Mouse (Mus musculus): ENCODE results near the gene Bbs2. TPM values are rescaled to one million over a fixed set of nuclear protein-coding genes. Genes with fewer than 3 reads are reported as not detected.

Bbs2 gene
- 21.2 TPM for polyA plus RNA-seq (2014; fragmentation: Illumina TruSeq; extraction: RNeasy Lipid Tissue Mini Kit (QIAGEN cat#74804); ENCODE audit: low read depth, low replicate concordance)

GRCm38 (mm10) chr8:94098081-94098974 is at the start of gene Bbs2:
Bbs2 (minus strand) TSS chr8:94098928.

GRCm38 (mm10) chr8:94136933-94137332 is 38.2 kb upstream of the Bbs2 start, which contains the start of gene Mt4:
Mt4 (plus strand) TSS chr8:94137197.

GRCm38 (mm10) chr8:94036944-94037524 is 61.7 kb downstream of the Bbs2 start, which contains the start of the genes Nudt21 and Ogfod1:
Nudt21 (minus strand) TSS chr8:94037031.
Ogfod1 (plus strand) TSS chr8:94037198.

Other genes with a start within 250 kb of the Bbs2 start
- 100 TPM for gene Amfr, start 86.1 kb downstream of the Bbs2 start, polyA plus RNA-seq (2014; fragmentation: Illumina TruSeq; extraction: RNeasy Lipid Tissue Mini Kit (QIAGEN cat#74804); ENCODE audit: low read depth, low replicate concordance)
- 224 TPM for gene Nudt21, start 61.9 kb downstream of the Bbs2 start, polyA plus RNA-seq (2014; fragmentation: Illumina TruSeq; extraction: RNeasy Lipid Tissue Mini Kit (QIAGEN cat#74804); ENCODE audit: low read depth, low replicate concordance)
- 16.9 TPM for gene Ogfod1, start 61.7 kb downstream of the Bbs2 start, polyA plus RNA-seq (2014; fragmentation: Illumina TruSeq; extraction: RNeasy Lipid Tissue Mini Kit (QIAGEN cat#74804); ENCODE audit: low read depth, low replicate concordance)
- not detected for gene Mt4, start 38.3 kb upstream of the Bbs2 start, polyA plus RNA-seq (2014; fragmentation: Illumina TruSeq; extraction: RNeasy Lipid Tissue Mini Kit (QIAGEN cat#74804); ENCODE audit: low read depth, low replicate concordance)
- not detected for gene Mt3, start 53.7 kb upstream of the Bbs2 start, polyA plus RNA-seq (2014; fragmentation: Illumina TruSeq; extraction: RNeasy Lipid Tissue Mini Kit (QIAGEN cat#74804); ENCODE audit: low read depth, low replicate concordance)
- 42.6 TPM for gene Mt2, start 73.7 kb upstream of the Bbs2 start, polyA plus RNA-seq (2014; fragmentation: Illumina TruSeq; extraction: RNeasy Lipid Tissue Mini Kit (QIAGEN cat#74804); ENCODE audit: low read depth, low replicate concordance)
- gene Mt1, start 80.2 kb upstream of the Bbs2 start, polyA plus RNA-seq (2014; fragmentation: Illumina TruSeq; extraction: RNeasy Lipid Tissue Mini Kit (QIAGEN cat#74804); ENCODE audit: low read depth, low replicate concordance) = 26.5 TPM
- gene Nup93, start 115.6 kb upstream of the Bbs2 start, polyA plus RNA-seq (2014; fragmentation: Illumina TruSeq; extraction: RNeasy Lipid Tissue Mini Kit (QIAGEN cat#74804); ENCODE audit: low read depth, low replicate concordance) = 23.6 TPM
- gene Slc12a3, start 230.3 kb upstream of the Bbs2 start, polyA plus RNA-seq (2014; fragmentation: Illumina TruSeq; extraction: RNeasy Lipid Tissue Mini Kit (QIAGEN cat#74804); ENCODE audit: low read depth, low replicate concordance) = 0.66 TPM